Mouse (Mus musculus) kidney, embryonic 16.5 days (tissue): ENCODE results near the gene Gm37596. TPM values are rescaled to one million over a fixed set of nuclear protein-coding genes. Genes with fewer than 3 reads are reported as not detected.
"Not testable (repeated sequence)": the region's sequence is repeated elsewhere in the genome, so short reads cannot be mapped to it uniquely, and the experiment has no call there.

Experiments used
- ATAC-seq: fragments of 200-750 bp; cut with Nextera tagmentation; 2 replicates; pipeline ENCODE4 v1.8.0; 2017; ENCODE audit warnings: moderate TSS enrichment; ENCODE audit not compliant: low FRiP score, low TSS enrichment
- H3K27ac ChIP-seq: fragments of 300-500 bp; sonication (generic); 2 replicates; pipeline ENCODE4 v1.5.1; 2014; ENCODE audit warnings: low read length
- H3K27me3 ChIP-seq: fragments of 300-500 bp; sonication (generic); 2 replicates; pipeline ENCODE4 v1.6.1; 2014; ENCODE audit warnings: low read length, control low read depth, mixed read lengths; ENCODE audit not compliant: insufficient read depth
- H3K36me3 ChIP-seq: fragments of 300-500 bp; sonication (generic); 2 replicates; pipeline ENCODE4 v1.6.1; 2014; ENCODE audit warnings: low read length, control low read depth, mixed read lengths; ENCODE audit not compliant: insufficient read depth
- H3K4me1 ChIP-seq: fragments of 300-500 bp; sonication (generic); 2 replicates; pipeline ENCODE4 v1.6.1; 2014; ENCODE audit warnings: low read length, control low read depth, mixed read lengths; ENCODE audit not compliant: insufficient read depth
- H3K4me2 ChIP-seq: fragments of 300-500 bp; sonication (generic); replicated peaks from 2 replicates; pipeline ENCODE4 v1.6.1; 2014; ENCODE audit warnings: low read depth, low read length
- H3K4me3 ChIP-seq: fragments of 300-500 bp; sonication (generic); 2 replicates; pipeline ENCODE4 v1.5.1; 2014; ENCODE audit warnings: mild to moderate bottlenecking, low read length
- H3K9ac ChIP-seq: fragments of 300-500 bp; sonication (generic); replicated peaks from 2 replicates; pipeline ENCODE4 v1.6.1; 2014; ENCODE audit warnings: low read length
- H3K9me3 ChIP-seq: fragments of 300-500 bp; sonication (generic); 2 replicates; pipeline ENCODE4 v1.6.1; 2016; ENCODE audit warnings: low read length, control low read depth
- WGBS: fragments of 180-500 bp; shearing (Covaris S2); extraction: QIAGEN DNeasy Blood & Tissue Kit; methylation state at CpG from one replicate; pipeline ENCODE4 v1.1.7; 2014; 5-methylcytosine and 5-hydroxymethylcytosine counted together
- polyA plus RNA-seq: library from polyadenylated mRNA; unstranded; fragments of >200 nt; fragmentation: Nextera tagmentation; extraction: Ambion mirVana; gene quantifications from 2 replicates; pipeline ENCODE4 v1.2.1, GENCODE M21; 2015

Gene Gm37596
- polyA plus RNA-seq, result not detected in 2 replicates

GRCm38 (mm10) chr3:93692970-93693369 lies at the start of gene Gm37596:
Gm37596 (minus strand) TSS chr3:93693070.
- not testable (repeated sequence) for H3K27me3 ChIP-seq, H3K4me2 ChIP-seq, H3K9ac ChIP-seq, H3K9me3 ChIP-seq, H3K4me3 ChIP-seq, ATAC-seq, H3K27ac ChIP-seq, H3K4me1 ChIP-seq, H3K36me3 ChIP-seq
- WGBS, result 75% methylated on average over 1 of the region's 2 CpGs

DNA sequence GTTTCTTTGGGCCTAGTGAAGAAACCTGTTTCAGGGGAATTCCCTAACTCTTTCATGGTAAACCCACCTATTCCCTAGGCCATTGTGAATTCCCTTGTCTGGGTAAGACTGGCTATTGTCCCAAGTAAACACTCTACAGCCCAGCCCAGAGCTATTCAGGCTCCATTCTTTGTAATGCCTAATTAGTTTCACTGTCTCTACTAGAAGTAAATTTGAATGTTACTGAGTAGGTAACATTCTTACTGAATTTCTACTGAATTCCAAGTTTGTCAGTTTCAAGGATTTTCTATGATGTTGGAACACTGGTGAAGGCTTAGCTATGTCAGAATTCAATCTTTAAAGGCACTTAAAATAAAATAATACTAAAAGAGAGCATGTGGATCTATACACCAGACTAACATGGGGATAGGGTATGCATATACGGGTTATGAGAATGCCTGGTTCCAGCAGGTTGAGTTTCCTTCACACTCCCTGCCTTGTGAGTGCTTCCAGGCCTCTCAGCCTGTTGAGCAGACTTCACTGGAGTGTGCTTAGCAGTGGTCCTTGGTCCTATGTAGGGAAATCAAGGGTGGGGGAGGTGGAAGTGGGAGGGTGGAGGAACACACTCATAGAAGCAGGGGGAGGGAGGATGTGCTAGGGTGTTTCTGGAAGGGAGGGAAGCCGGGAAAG lies 16.2 kb upstream of the Gm37596 start:
- WGBS, result 85% methylated on average over 2 of the region's 2 CpGs
- not testable (repeated sequence) for H3K9ac ChIP-seq, H3K4me3 ChIP-seq, H3K36me3 ChIP-seq, H3K27me3 ChIP-seq, ATAC-seq, H3K27ac ChIP-seq, H3K9me3 ChIP-seq, H3K4me1 ChIP-seq, H3K4me2 ChIP-seq

DNA sequence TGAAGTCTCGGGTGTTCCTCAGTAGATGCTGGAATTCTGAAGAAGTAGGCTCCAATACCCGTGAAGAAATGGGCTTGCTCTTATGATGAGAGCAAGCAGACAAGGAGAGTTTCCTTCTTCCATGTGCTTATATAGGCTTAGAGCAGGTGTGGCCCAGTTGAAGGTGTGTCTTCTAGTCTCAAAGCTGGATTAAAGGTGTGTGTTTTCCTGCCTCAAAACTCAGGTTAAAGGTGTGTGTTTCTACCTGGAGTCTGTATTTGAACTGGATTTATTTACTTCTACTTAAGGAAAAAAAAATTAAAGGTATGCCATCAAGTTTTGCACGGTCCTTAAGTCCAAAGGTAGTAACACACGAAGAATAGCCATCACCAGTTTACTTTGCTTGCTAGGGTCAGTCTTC lies 16.7 kb downstream of the Gm37596 start, which contains the start of gene Tdpoz1:
Tdpoz1 (minus strand) TSS at position 101 of the 400 bp plus-strand sequence.
- H3K4me1 ChIP-seq, result not testable (repeated sequence)

GRCm38 (mm10) chr3:93670805-93671503 lies 21.9 kb downstream of the Gm37596 start:
- not testable (repeated sequence) for H3K4me3 ChIP-seq, ATAC-seq, H3K27me3 ChIP-seq, H3K4me2 ChIP-seq, H3K4me1 ChIP-seq, H3K27ac ChIP-seq, H3K9me3 ChIP-seq, H3K36me3 ChIP-seq, H3K9ac ChIP-seq
- 77% methylated on average over 5 of the region's 6 CpGs for WGBS

More for the DNA sequence above, 16.7 kb downstream of the Gm37596 start, which contains the start of gene Tdpoz1:
- not testable (repeated sequence) for H3K4me2 ChIP-seq, H3K27me3 ChIP-seq, ATAC-seq, H3K4me3 ChIP-seq, H3K9me3 ChIP-seq, H3K9ac ChIP-seq, H3K27ac ChIP-seq, H3K36me3 ChIP-seq
- 73% methylated on average over 2 of the region's 4 CpGs for WGBS

- Histone ChIP-seq H3K4me1 (no peaks in the 10 kb centered on the region), H3K4me3 (no peak overlapping the region), H3K9me3 (no peaks in the 10 kb centered on the region), H3K27me3 (no peaks in the 10 kb centered on the region), H3K36me3 (no peaks in the 10 kb centered on the region), H3K27ac (no peak overlapping the region), H3K4me2 (no peak overlapping the region), H3K9ac (no peak overlapping the region)
- no peak for ATAC-seq
- WGBS, result 78% methylated on average over 1 of the region's 1 CpGs
Measured at GRCm38 (mm10) chr3:93654260-93654659, 38.6 kb downstream of the Gm37596 start.

DNA sequence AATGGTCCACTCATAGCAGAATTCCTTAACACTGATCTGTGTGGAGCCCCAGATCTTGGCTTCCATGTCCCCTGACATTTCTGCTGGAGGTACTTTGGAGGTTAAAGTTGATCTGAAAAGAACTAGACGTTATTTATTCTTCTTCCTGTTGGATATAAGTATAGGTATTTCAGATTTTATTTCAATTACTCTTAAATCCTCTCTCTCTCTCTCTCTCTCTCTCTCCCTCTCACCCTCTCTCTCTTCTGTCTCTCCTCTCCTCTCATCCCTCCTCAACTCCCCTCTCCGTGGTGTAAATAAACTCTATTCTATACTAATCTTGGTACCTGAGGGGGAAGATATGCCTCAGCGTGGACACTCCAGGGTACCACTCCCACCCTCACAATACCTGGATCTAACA lies 40.3 kb downstream of the Gm37596 start, which contains the start of gene Tdpoz2:
Tdpoz2 (minus strand) TSS at position 101 of the 400 bp plus-strand sequence.
- Histone ChIP-seq H3K4me1 (no peaks in the 10 kb centered on the region), H3K9me3 (no peaks in the 10 kb centered on the region), H3K4me3 (no peak within 1 kb of the TSS), H3K27me3 (no peaks in the 10 kb centered on the region), H3K27ac (no peak within 1 kb of the TSS), H3K36me3 (no peaks in the 10 kb centered on the region), H3K9ac (no peak within 1 kb of the TSS), H3K4me2 (no peak within 1 kb of the TSS)
- 79% methylated on average over 3 of the region's 3 CpGs for WGBS
- ATAC-seq, result no peak

Other genes with a start within 250 kb of the Gm37596 start
- 0.64 and 0.66 TPM in 2 replicates for gene Tchhl1, start 224.3 kb downstream of the Gm37596 start, polyA plus RNA-seq
- 1,206 and 1,400 TPM in 2 replicates for gene S100a11, start 172.6 kb downstream of the Gm37596 start, polyA plus RNA-seq
- gene S100a10, start 138.0 kb downstream of the Gm37596 start, polyA plus RNA-seq, result 487 TPM in 2 replicates
- not detected in 2 replicates for gene Tdpoz2, start 40.4 kb downstream of the Gm37596 start, polyA plus RNA-seq
- gene Tdpoz1, start 16.8 kb downstream of the Gm37596 start, polyA plus RNA-seq, result not detected in 2 replicates
- gene Gm5773, start 79.9 kb upstream of the Gm37596 start, polyA plus RNA-seq, result not detected in 2 replicates
- gene Tdpoz4, start 103.3 kb upstream of the Gm37596 start, polyA plus RNA-seq, result not detected in 2 replicates
- gene Tdpoz3, start 132.9 kb upstream of the Gm37596 start, polyA plus RNA-seq, result not detected in 2 replicates